Mouse (Mus musculus): ENCODE data around the gene Rcan2.

DNA sequence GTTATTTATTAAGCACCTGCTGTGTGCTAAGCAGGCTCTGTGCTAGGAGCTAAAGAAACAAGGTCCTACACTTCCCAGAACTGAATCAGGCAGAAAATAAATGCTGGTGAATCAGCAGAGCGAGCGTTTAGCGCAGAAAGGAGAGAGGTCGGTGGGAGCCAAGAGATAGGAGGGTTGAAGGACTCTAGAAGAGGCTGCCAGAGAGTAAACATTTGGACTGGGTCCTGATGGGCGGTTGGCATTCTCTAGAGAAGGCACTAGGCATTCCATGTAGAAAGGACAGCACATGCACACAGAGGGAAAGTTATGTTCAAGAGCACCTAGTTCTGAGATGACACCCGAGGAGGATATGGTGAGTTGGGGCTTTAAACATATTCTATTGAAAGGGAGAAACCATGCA lies 2.6 kb downstream of the Rcan2 start:
- TF ChIP-seq CTCF (conservative IDR thresholded peaks at IDR 0.05; ENCODE audit: low read length), result no peak
- TF ChIP-seq POU5F1 (IDR thresholded peaks at IDR 0.05; ENCODE audit: borderline replicate concordance, low read length), result no peak

All from E14TG2a.4 (cell line).